Mouse (Mus musculus) brain, embryonic 14.5 days (tissue): ENCODE results near the gene Grk1.

ENCODE experiments used
- CTCF ChIP-seq: fragments of 200-500 bp; IDR thresholded peaks from 2 replicates; pipeline ENCODE4 v1.5.1; 2012; ENCODE audit warnings: inconsistent platforms, mild to moderate bottlenecking, moderate library complexity, borderline replicate concordance; ENCODE audit not compliant: insufficient read depth, insufficient read length; ENCODE audit errors: extremely low read depth
- POLR2A ChIP-seq: fragments of 200-500 bp; IDR thresholded peaks from 2 replicates; pipeline ENCODE4 v1.6.1; 2012; ENCODE audit warnings: mild to moderate bottlenecking, inconsistent platforms, borderline replicate concordance; ENCODE audit not compliant: poor library complexity, insufficient read depth, insufficient read length, severe bottlenecking; ENCODE audit errors: extremely low read depth

GRCm38 (mm10) chr8:13468737-13469136 lies 63.9 kb downstream of the Grk1 start:
- TF ChIP-seq CTCF (no peak), POLR2A (no peak)
